Mouse (Mus musculus): Measurements from ENCODE around the gene Olfr449.

The Olfr449 gene

DNA sequence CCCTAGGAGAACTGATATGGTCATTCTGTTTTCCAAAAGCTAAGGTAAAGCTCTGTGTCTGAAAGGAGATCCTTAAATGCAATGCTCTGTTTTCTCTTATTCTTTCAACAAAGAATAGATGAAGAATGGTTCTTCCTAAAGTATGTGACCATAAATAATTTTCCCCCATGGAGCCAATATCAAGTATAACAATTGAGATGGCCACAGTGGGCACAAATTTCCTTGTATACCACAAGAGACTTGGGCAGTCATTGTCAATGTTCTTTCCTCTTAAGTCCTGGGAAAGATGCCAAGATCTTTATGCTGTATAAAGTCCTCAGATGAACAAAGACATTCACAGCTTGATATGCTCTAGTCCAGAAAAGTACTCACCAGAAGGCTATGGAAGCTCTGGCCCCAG lies at the start of gene Olfr449:
Gene Olfr449 (plus strand): TSS at position 301 of the 400 bp plus-strand sequence.
- CTCF ChIA-PET = no interaction called here

DNA sequence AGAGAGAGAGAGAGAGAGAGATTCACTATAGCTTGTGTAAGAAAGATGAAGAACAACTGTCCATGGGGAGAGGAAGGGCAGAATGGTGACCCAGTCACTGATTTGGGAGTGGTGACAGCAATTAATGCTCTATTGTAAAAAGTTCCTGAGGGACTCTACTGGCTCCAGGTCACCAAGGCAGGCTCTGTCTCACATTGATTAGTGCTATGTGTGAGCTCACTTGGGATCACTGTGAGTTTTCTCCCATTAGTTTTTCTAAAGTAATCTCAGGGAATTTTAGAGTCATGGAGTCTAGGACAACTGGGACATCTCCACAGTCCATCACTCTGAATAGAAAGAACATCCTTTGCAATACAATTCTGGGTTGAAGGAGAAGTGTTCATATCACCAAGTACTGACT lies 49.4 kb upstream of the Olfr449 start, which contains the start of gene Olfr452:
Gene Olfr452 (plus strand): TSS at position 301 of the 400 bp plus-strand sequence.
- CTCF ChIA-PET = no interaction called here

DNA sequence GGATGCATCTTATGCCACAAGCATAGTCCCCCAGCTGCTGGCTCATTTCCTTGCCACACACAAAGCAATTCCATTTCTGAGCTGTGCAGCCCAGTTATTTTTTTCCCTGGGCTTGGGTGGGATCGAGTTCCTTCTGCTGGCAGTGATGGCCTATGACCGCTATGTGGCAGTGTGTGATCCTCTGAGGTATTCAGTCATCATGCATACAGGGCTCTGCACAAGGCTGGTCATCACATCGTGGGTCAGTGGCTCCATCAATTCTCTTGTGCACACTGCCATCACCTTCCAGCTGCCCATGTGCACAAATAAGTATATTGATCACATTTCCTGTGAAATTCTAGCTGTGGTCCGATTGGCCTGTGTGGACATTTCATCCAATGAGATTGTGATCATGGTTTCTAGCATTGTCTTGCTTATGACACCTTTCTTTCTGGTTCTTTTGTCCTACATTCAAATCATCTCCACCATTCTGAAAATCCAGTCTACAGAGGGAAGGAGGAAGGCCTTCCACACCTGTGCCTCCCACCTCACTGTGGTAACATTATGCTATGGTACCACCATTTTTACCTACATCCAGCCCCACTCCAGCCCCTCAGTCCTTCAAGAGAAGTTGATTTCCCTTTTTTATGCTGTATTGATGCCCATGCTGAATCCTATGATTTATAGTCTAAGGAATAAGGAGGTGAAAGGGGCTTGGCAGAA lies 43.8 kb upstream of the Olfr449 start:
- CTCF ChIA-PET = no interaction called here

DNA sequence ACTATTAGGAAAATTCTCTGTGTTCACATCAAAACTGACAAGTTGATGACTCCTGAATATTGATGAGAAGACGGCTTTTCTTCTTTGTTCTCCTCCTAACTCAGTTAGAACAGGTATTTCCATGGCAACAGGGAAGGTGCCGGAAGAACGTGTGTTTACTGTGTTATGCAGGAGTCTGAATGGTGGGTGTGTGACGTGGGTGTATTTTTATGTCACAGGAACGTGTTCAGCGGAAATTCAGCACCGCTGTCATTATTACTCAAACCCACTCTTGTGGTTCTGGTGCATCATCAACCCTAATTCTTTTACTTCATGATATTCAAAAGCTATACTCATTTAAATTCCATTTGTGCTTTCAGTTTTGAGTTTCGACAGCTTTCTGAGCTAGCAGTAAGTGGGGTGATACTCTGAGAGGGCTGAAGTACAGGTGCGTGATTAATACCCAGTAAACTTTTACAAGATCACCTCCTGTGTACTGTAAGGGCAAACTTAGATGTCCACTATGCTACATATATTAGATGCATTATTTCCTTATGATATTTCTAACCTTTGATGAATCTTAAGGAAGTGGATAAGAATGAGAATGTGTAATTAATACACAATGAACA lies 43.1 kb upstream of the Olfr449 start:
- CTCF ChIA-PET = no interaction called here

- CTCF ChIA-PET = no interaction called here
These were observed 39.2 kb upstream of the Olfr449 start for GRCm38 (mm10) chr6:42794982-42795381.

DNA sequence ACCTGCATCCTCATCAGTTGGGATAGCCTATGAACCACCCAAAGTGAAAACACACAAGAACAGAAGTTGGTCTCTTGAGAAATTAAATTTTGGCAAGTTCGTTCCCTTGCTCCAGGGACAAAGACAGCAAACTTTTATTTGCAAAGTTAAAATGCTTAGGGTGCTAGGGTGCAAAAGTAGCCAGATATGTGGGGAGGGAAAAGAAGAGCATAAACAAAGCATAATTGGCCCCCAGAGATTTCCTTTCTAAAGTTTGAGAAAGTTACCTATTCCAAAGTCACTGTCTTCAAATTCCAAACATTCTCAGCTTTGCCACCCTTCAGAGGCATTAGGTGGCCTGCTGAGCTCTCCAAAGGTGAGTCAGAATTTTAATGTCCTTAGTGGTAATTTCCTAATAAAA lies 22.5 kb upstream of the Olfr449 start, which contains the start of gene Olfr450:
Gene Olfr450 (plus strand): TSS at position 301 of the 400 bp plus-strand sequence.
- CTCF ChIA-PET = no interaction called here

- CTCF ChIA-PET = interaction anchor here (0.7 kb wide), 4 partner anchors 615 to 1612 kb away, joined by 3 to 11 read pairs (median 5); partner anchors contain the start of gene Gstk1
These were observed 26.1 kb downstream of the Olfr449 start for GRCm38 (mm10) chr6:42860222-42860819.

- CTCF ChIA-PET = no interaction called here
These were observed 35.5 kb downstream of the Olfr449 start for GRCm38 (mm10) chr6:42869695-42870094.

GRCm38 (mm10) chr6:42876323-42876722 lies 42.1 kb downstream of the Olfr449 start:
- CTCF ChIA-PET = no interaction called here

Measured in spleen, embryonic (tissue).